Mouse (Mus musculus) cerebellum, adult 2 months (tissue): ENCODE measurements at regions not wholly inside any gene's neighbourhood (a gene's known extent, or its start where the extent isn't known, plus 50 kb on each side); places are given as distances from the start of the nearest gene placed in this dataset.

Source experiments
- DNase-seq, 2 experiments: peaks; one replicate each; pipeline ENCODE4 v3.0.0; 2021
- H3K27ac ChIP-seq: fragments of 200-500 bp; 2 replicates; pipeline ENCODE4 v1.5.1; 2012; ENCODE audit warnings: low read length, control low read depth, inconsistent platforms; ENCODE audit not compliant: insufficient read depth
- H3K27me3 ChIP-seq: fragments of 200-500 bp; 2 replicates; pipeline ENCODE4 v1.6.1; 2012; ENCODE audit warnings: inconsistent platforms, mild to moderate bottlenecking, low read length, moderate library complexity; ENCODE audit not compliant: control insufficient read depth, insufficient read depth
- H3K4me1 ChIP-seq: fragments of 200-500 bp; 2 replicates; pipeline ENCODE4 v1.6.1; 2011; ENCODE audit warnings: low read length; ENCODE audit not compliant: control insufficient read depth, insufficient read depth
- H3K4me3 ChIP-seq: fragments of 200-500 bp; replicated peaks from 2 replicates; pipeline ENCODE3; 2011; ENCODE audit warnings: mild to moderate bottlenecking, low read depth, low read length, control low read depth; ENCODE audit not compliant: insufficient read depth
- CTCF ChIP-seq: fragments of 200-500 bp; IDR thresholded peaks from 2 replicates; pipeline ENCODE4 v1.5.1; 2011; ENCODE audit warnings: low read depth, mild to moderate bottlenecking, control low read depth, low read length, moderate library complexity, borderline replicate concordance; ENCODE audit not compliant: insufficient read depth
- POLR2A ChIP-seq: fragments of 200-500 bp; IDR thresholded peaks from 2 replicates; pipeline ENCODE4 v1.6.1; 2011; ENCODE audit warnings: low read length, control low read depth, borderline replicate concordance; ENCODE audit not compliant: insufficient read depth
- WGBS: fragments of 180-500 bp; shearing (Covaris S2); methylation state at CpG from one replicate; pipeline ENCODE4 v1.1.7; 2018; 5-methylcytosine and 5-hydroxymethylcytosine counted together

GRCm38 (mm10) chr5:12639549-12639948 lies 256.4 kb downstream of the Sema3d start:
- H3K4me1 ChIP-seq, result no peaks in the 10 kb centered on the region
- TF ChIP-seq CTCF (no peak), POLR2A (no peak)
- no peak overlapping the region for H3K4me3 ChIP-seq
- H3K27ac ChIP-seq, result no peak overlapping the region
- DNase-seq, result no peak
- H3K27me3 ChIP-seq, result no peaks in the 10 kb centered on the region

GRCm38 (mm10) chr5:12646269-12646668 lies 263.1 kb downstream of the Sema3d start:
- WGBS, result 31% methylated on average over 2 of the region's 2 CpGs

GRCm38 (mm10) chr5:12673666-12674065 lies 290.5 kb downstream of the Sema3d start:
- no peak overlapping the region for H3K27ac ChIP-seq
- no peaks in the 10 kb centered on the region for H3K4me1 ChIP-seq
- DNase-seq, result no peak
- TF ChIP-seq POLR2A (no peak), CTCF (no peak)
- H3K4me3 ChIP-seq, result no peak overlapping the region
- no peaks in the 10 kb centered on the region for H3K27me3 ChIP-seq
- 91% methylated on average over 2 of the region's 2 CpGs for WGBS

More at GRCm38 (mm10) chr5:12646269-12646668, 263.1 kb downstream of the Sema3d start:
- TF ChIP-seq POLR2A, result no peak
- TF ChIP-seq CTCF, result no peak
- DNase-seq, result no peak
- H3K4me3 ChIP-seq, result no peak overlapping the region
- H3K27ac ChIP-seq, result no peak overlapping the region
- no peaks in the 10 kb centered on the region for H3K4me1 ChIP-seq
- no peaks in the 10 kb centered on the region for H3K27me3 ChIP-seq

- Histone ChIP-seq H3K27ac (no peak overlapping the region), H3K4me1 (no peaks in the 10 kb centered on the region), H3K27me3 (no peaks in the 10 kb centered on the region), H3K4me3 (no peak overlapping the region)
- DNase-seq, result no peak
- no peak for TF ChIP-seq CTCF
- no peak for TF ChIP-seq POLR2A
- 93% methylated on average over 4 of the region's 4 CpGs for WGBS
Measured at GRCm38 (mm10) chr5:12674134-12674533, 290.9 kb downstream of the Sema3d start.

GRCm38 (mm10) chr5:12676712-12677111 lies 293.5 kb downstream of the Sema3d start:
- TF ChIP-seq POLR2A, result no peak
- no peak for TF ChIP-seq CTCF
- 47% methylated on average over 3 of the region's 3 CpGs for WGBS

GRCm38 (mm10) chr5:12714894-12715293 lies 331.7 kb downstream of the Sema3d start:
- no peak overlapping the region for H3K27ac ChIP-seq
- 46% methylated on average over 3 of the region's 3 CpGs for WGBS
- no peak overlapping the region for H3K4me3 ChIP-seq
- no peaks in the 10 kb centered on the region for H3K4me1 ChIP-seq
- DNase-seq, result peak in 1 of 2 experiments; percentile 26
- TF ChIP-seq CTCF (no peak), POLR2A (no peak)
- no peaks in the 10 kb centered on the region for H3K27me3 ChIP-seq

More at GRCm38 (mm10) chr5:12676712-12677111, 293.5 kb downstream of the Sema3d start:
- Histone ChIP-seq H3K27ac (no peak overlapping the region), H3K4me3 (no peak overlapping the region), H3K4me1 (no peaks in the 10 kb centered on the region), H3K27me3 (no peaks in the 10 kb centered on the region)
- no peak for DNase-seq

- TF ChIP-seq POLR2A (no peak), CTCF (no peak)
- no peak overlapping the region for H3K4me3 ChIP-seq
- no peak for DNase-seq
- H3K4me1 ChIP-seq, result no peaks in the 10 kb centered on the region
- 53% methylated on average over 5 of the region's 5 CpGs for WGBS
- no peak overlapping the region for H3K27ac ChIP-seq
- no peaks in the 10 kb centered on the region for H3K27me3 ChIP-seq
Measured at GRCm38 (mm10) chr5:12751514-12751913, 368.3 kb downstream of the Sema3d start.

GRCm38 (mm10) chr5:12759634-12760033 lies 365.6 kb upstream of the Sema3a start:
- Histone ChIP-seq H3K4me1 (no peaks in the 10 kb centered on the region), H3K27ac (no peak overlapping the region), H3K4me3 (no peak overlapping the region), H3K27me3 (no peaks in the 10 kb centered on the region)
- DNase-seq, result no peak
- TF ChIP-seq POLR2A, result no peak
- TF ChIP-seq CTCF, result no peak
